Mouse (Mus musculus): ENCODE measurements at regions not wholly inside any gene's neighbourhood (a gene's known extent, or its start where the extent isn't known, plus 50 kb on each side); places are given as distances from the start of the nearest gene placed in this dataset.

- Histone ChIP-seq H3K4me3 (no peak overlapping the region), H3K9me3 (no peaks in the 10 kb centered on the region), H3K27ac (no peak overlapping the region), H3K36me3 (no peaks in the 10 kb centered on the region), H3K4me1 (no peaks in the 10 kb centered on the region), H3K4me2 (replicated peaks) (no peak overlapping the region), H3K27me3 (no peaks in the 10 kb centered on the region), H3K9ac (no peak overlapping the region)
- WGBS = 78% methylated on average over 7 of the region's 7 CpGs
- no peak for ATAC-seq (ENCODE audit: insufficient number of reproducible peaks, insufficient read depth, low FRiP score, low TSS enrichment)
Observed at GRCm38 (mm10) chr17:9836995-9837842, 167.7 kb upstream of the Pabpc6 start.

GRCm38 (mm10) chr17:9829895-9830294 is 160.4 kb upstream of the Pabpc6 start:
- 78% methylated on average over 5 of the region's 5 CpGs for WGBS
- H3K4me3 ChIP-seq = no peak overlapping the region
- H3K27ac ChIP-seq = no peak overlapping the region
- H3K9ac ChIP-seq = no peak overlapping the region
- no peaks in the 10 kb centered on the region for H3K27me3 ChIP-seq
- H3K36me3 ChIP-seq = no peaks in the 10 kb centered on the region
- no peak for ATAC-seq (ENCODE audit: insufficient number of reproducible peaks, insufficient read depth, low FRiP score, low TSS enrichment)
- H3K4me1 ChIP-seq = no peaks in the 10 kb centered on the region
- H3K4me2 ChIP-seq (replicated peaks) = no peak overlapping the region
- H3K9me3 ChIP-seq = no peaks in the 10 kb centered on the region

DNA sequence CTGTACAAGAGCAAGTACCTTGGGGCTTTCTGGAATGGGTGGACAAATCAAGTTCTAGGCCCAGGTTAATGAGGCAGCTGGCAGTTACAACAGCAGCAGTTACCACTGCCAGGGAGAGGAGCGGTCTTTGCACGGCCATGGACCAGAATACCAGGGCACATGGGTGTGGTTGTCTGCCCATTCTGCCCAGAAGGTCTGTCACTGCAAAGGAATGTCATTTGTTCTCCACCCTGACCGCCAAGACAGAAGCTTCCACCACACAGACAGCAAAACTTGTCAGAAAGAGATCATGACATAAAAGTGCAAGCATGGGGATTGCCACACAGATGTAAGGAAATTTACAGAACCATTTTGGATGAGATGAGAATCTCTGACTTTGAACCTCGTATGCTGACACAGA is 151.8 kb upstream of the Pabpc6 start:
- no peaks in the 10 kb centered on the region for H3K27me3 ChIP-seq
- no peak overlapping the region for H3K4me3 ChIP-seq
- H3K9ac ChIP-seq = no peak overlapping the region
- no peaks in the 10 kb centered on the region; the same call in 1 of the 2 replicates for H3K4me1 ChIP-seq
- no peaks in the 10 kb centered on the region for H3K36me3 ChIP-seq
- H3K4me2 ChIP-seq (replicated peaks) = no peak overlapping the region
- no peak for ATAC-seq (ENCODE audit: insufficient number of reproducible peaks, insufficient read depth, low FRiP score, low TSS enrichment)
- no peaks in the 10 kb centered on the region for H3K9me3 ChIP-seq
- no peak overlapping the region for H3K27ac ChIP-seq
- WGBS = 90% methylated on average over 4 of the region's 4 CpGs

GRCm38 (mm10) chr17:9817056-9817455 is 147.5 kb upstream of the Pabpc6 start:
- Histone ChIP-seq H3K9ac (no peak overlapping the region), H3K4me2 (replicated peaks) (no peak overlapping the region), H3K27ac (no peak overlapping the region), H3K4me1 (no peaks in the 10 kb centered on the region; the same call in 1 of the 2 replicates), H3K9me3 (no peaks in the 10 kb centered on the region), H3K27me3 (no peaks in the 10 kb centered on the region), H3K36me3 (no peaks in the 10 kb centered on the region), H3K4me3 (no peak overlapping the region)
- no peak for ATAC-seq (ENCODE audit: insufficient number of reproducible peaks, insufficient read depth, low FRiP score, low TSS enrichment)

DNA sequence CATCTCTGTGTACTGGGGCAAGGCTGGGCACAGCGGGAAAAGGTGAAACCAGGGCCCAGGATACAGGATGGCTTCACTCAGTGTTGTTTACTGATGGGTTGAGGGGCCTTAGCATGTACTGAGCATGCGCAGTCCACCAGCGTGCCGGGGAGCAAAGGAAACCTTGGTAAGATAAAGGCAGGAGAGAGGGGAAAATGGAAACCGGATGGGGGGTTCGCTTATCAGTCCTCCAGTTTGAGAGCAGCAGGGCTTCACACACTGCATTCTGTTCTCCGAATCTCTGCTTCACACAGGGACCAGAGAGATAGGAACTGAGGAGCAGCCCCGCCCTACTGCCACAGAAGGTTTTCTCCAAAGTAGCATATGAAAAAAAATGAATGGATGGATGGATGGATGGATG is 127.6 kb upstream of the Pabpc6 start:
- Histone ChIP-seq H3K4me1 (no peaks in the 10 kb centered on the region), H3K36me3 (no peaks in the 10 kb centered on the region), H3K9ac (no peak overlapping the region), H3K4me3 (no peak overlapping the region), H3K27me3 (no peaks in the 10 kb centered on the region), H3K4me2 (replicated peaks) (no peak overlapping the region), H3K9me3 (no peaks in the 10 kb centered on the region), H3K27ac (no peak overlapping the region)
- ATAC-seq (ENCODE audit: insufficient number of reproducible peaks, insufficient read depth, low FRiP score, low TSS enrichment) = no peak
- 86% methylated on average over 8 of the region's 8 CpGs for WGBS

GRCm38 (mm10) chr17:9796225-9796988 is 126.9 kb upstream of the Pabpc6 start:
- ATAC-seq (ENCODE audit: insufficient number of reproducible peaks, insufficient read depth, low FRiP score, low TSS enrichment) = no peak
- Histone ChIP-seq H3K36me3 (no peaks in the 10 kb centered on the region), H3K4me1 (no peaks in the 10 kb centered on the region), H3K9me3 (no peaks in the 10 kb centered on the region), H3K27me3 (no peaks in the 10 kb centered on the region), H3K4me3 (no peak overlapping the region), H3K4me2 (replicated peaks) (no peak overlapping the region), H3K9ac (no peak overlapping the region), H3K27ac (no peak overlapping the region)
- WGBS = 62% methylated on average over 13 of the region's 13 CpGs

- 77% methylated on average over 5 of the region's 5 CpGs for WGBS
- Histone ChIP-seq H3K27me3 (no peaks in the 10 kb centered on the region), H3K27ac (no peak overlapping the region), H3K36me3 (no peaks in the 10 kb centered on the region), H3K9ac (no peak overlapping the region), H3K4me3 (no peak overlapping the region), H3K4me2 (replicated peaks) (no peak overlapping the region), H3K9me3 (no peaks in the 10 kb centered on the region), H3K4me1 (no peaks in the 10 kb centered on the region)
- no peak for ATAC-seq (ENCODE audit: insufficient number of reproducible peaks, insufficient read depth, low FRiP score, low TSS enrichment)
Observed at GRCm38 (mm10) chr17:9778866-9779265, 109.3 kb upstream of the Pabpc6 start.

DNA sequence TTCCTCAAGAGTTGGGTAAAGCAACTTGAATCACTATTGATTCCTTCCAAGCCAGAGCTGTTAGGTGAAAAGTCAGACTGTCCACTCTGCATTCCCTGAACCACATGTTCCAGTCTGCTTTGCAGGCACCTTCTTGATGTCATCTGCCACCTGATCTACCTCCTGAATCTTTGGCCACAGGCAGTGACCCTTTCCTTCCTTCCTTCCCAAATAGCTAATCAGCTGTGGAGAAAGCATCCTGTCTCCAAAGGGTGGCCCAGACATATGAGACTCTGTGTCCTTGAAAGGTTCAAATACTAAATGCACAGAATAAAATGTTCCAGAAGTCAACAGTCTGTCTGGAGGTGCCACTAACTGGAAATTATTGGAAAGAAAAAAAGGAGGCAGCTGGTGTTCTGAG is 107.6 kb upstream of the Pabpc6 start:
- ATAC-seq (ENCODE audit: insufficient number of reproducible peaks, insufficient read depth, low FRiP score, low TSS enrichment) = no peak
- no peaks in the 10 kb centered on the region for H3K36me3 ChIP-seq

DNA sequence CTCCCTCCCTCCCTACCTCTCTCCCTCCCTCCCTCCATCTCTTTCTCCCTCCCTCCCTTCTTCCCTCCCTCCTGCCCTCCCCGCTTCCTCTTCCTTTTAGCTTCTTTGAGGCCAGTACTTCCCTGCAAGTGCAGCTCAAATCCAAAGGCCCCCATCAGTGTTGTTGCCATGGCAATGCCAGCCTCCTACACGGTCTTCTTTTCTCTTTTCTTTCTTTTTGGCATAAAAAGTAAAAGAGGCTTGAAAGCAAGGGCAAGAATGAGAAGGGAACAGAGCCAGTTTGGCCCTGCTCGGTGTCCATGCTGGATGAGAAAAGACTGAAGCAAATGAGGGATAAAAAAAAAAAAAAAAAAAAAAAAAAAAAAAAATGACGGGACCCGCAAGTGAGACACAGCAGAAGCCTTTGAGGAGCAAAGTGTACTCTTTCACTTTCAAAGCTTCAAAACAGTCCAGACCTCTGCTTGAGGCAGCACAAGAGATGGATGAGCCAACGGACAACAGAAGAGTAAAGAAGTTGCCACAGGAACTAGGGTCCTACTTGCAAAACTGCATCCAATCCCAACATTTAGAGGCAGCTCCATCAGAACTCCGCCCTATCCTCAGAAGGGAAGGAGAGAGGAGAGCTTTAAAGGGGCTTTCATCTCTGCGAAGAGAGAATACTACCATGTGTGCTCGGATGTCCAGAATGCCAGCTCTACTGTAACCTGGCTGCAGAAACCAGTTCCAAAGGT is 106.9 kb upstream of the Pabpc6 start:
- H3K27ac ChIP-seq = no peak overlapping the region
- H3K4me3 ChIP-seq = no peak overlapping the region
- H3K9ac ChIP-seq = no peak overlapping the region

More for the DNA sequence above, 107.6 kb upstream of the Pabpc6 start:
- Histone ChIP-seq H3K27me3 (no peaks in the 10 kb centered on the region), H3K27ac (no peak overlapping the region), H3K4me2 (replicated peaks) (no peak overlapping the region), H3K4me1 (no peaks in the 10 kb centered on the region), H3K9me3 (no peaks in the 10 kb centered on the region), H3K4me3 (no peak overlapping the region), H3K9ac (no peak overlapping the region)

DNA sequence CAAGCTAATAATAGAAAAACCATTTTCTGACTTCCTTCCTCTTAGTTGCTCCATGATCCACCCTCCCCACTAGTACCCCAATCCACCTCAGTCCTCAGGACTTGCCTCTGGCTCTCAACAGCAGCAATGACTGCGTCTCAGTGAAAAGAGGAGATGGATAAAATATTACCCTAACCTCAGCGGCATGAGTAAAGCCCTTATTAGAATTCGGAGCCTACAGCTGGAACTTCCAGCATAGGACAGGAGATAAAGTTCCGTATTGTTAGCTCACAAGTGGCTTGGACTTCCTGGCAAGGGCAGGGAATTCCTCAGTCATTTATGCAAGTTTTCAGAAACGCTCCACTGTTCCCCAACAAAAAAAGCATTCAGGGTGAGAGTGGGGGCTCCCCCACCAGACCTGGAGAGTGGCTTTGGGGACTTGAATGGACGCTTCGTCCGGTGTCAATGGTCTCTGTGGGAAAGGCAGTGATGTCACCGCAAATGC is 106.2 kb upstream of the Pabpc6 start:
- Histone ChIP-seq H3K4me3 (no peak overlapping the region), H3K36me3 (no peaks in the 10 kb centered on the region), H3K9ac (no peak overlapping the region), H3K9me3 (no peaks in the 10 kb centered on the region), H3K27ac (peak overlapping the region; percentile 46), H3K4me2 (replicated peaks) (no peak overlapping the region), H3K27me3 (no peaks in the 10 kb centered on the region), H3K4me1 (no peaks in the 10 kb centered on the region)
- ATAC-seq (ENCODE audit: insufficient number of reproducible peaks, insufficient read depth, low FRiP score, low TSS enrichment) = no peak
- 35% methylated on average over 9 of the region's 9 CpGs for WGBS

More for the DNA sequence above, 106.9 kb upstream of the Pabpc6 start:
- Histone ChIP-seq H3K27me3 (no peaks in the 10 kb centered on the region), H3K36me3 (no peaks in the 10 kb centered on the region), H3K4me2 (replicated peaks) (no peak overlapping the region), H3K4me1 (no peaks in the 10 kb centered on the region), H3K9me3 (no peaks in the 10 kb centered on the region)
- WGBS = 65% methylated on average over 8 of the region's 9 CpGs
- ATAC-seq (ENCODE audit: insufficient number of reproducible peaks, insufficient read depth, low FRiP score, low TSS enrichment) = no peak

DNA sequence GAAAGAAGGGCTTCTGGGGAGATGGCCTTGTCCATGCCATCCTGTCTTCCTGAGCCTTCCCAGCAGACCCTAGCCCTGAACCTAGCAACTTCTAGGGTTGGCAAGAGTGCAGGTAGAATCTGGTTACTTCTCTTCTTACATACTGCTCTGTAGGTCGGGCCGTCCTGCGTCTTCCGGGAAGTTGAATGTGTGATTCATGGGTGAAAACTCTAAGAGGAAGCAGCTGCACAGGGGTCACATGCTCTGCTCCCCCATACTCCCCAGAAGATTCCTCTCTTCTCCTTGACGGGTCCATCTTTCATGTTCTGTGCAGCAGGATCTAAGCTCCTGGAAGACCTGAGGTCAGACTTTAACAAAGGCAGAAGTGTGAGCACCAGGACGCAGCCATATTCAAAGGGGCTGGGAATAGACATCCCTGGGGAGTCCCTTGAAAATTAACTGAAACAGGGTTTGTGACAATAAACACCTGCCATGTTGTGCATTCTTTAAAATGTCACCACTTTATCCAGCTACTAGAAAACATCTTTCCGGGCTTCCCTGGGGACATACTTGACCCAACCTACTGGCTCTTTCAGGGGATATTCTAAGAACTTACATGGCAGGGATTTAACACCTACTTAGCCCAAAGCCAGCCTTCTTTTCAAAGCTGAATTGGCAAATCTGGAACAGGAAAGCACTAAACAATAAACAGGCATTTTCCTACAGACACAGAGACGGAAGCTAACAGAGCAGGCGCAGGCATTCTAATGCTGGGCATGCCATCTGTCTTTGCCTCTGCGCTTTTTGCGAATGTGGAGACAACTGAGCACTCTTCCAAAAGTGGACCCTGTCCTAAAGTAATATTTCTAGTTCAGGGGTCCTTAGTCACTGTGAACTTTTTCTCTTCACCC is 105.5 kb upstream of the Pabpc6 start:
- H3K27me3 ChIP-seq = no peaks in the 10 kb centered on the region
- no peaks in the 10 kb centered on the region for H3K9me3 ChIP-seq
- no peaks in the 10 kb centered on the region for H3K4me1 ChIP-seq
- no peaks in the 10 kb centered on the region for H3K36me3 ChIP-seq
- H3K9ac ChIP-seq = no peak overlapping the region
- no peak overlapping the region for H3K4me3 ChIP-seq
- ATAC-seq (ENCODE audit: insufficient number of reproducible peaks, insufficient read depth, low FRiP score, low TSS enrichment) = no peak
- H3K4me2 ChIP-seq (replicated peaks) = no peak overlapping the region
- WGBS = 67% methylated on average over 11 of the region's 11 CpGs
- peak overlapping the region; percentile 46 for H3K27ac ChIP-seq
